Mouse (Mus musculus) heart, adult 9 months (tissue): Measurements from ENCODE around the gene Atl1.

Experiments used
- DNase-seq, 2 experiments: peaks; one replicate each; pipeline ENCODE4 v3.0.0; 2022; ENCODE audit warnings: low spot score in 2 of 2

Atl1 gene

DNA sequence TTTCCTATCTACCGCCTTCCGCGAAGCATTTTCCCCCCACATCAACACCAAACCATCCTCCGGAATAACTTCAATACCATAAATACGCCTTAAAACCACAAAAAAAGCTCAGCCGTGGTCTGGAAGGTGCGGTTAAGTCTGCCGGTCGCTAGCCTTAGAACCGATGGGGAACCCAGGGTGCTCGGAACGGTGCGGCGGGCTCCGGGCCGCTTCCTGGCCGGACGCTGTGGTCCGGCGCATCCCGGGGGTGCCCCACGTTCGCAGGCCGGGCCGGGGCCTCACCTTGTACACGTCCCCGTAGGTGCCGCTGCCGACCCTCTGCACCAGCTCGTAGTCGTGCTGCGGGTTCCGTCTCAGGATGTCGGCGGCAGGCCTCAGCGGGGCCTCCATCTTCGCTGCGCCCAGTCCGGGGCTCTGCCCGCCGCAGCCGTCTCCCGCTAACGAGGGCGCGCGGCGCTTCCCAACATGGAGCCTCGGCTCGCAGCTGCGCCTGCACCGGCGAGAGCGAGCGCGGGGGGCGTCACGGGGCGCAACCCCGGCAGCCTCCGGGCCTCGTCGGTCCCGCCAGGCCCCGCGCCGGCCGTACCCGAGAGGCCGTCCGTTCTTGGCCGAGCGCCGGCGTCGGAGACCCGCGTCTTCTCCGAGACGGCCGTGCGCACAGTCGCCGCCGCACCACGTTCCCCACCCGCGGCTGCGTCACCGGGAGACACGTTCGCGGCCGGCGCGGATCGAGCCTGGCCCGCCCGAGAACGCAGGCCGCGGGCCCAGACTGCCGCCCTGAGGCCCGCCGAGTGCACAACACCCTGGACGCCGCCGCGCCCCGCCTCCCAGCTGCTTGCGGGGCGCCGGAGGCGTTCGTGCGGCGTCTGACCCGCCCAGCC lies at the start of gene Atl1, which contains the start of gene Map4k5:
Atl1 (plus strand) TSS at position 244 of the 881 bp plus-strand sequence.
Map4k5 (minus strand) TSS at position 830 of the 881 bp plus-strand sequence.
- peak; percentile 87 for DNase-seq

DNA sequence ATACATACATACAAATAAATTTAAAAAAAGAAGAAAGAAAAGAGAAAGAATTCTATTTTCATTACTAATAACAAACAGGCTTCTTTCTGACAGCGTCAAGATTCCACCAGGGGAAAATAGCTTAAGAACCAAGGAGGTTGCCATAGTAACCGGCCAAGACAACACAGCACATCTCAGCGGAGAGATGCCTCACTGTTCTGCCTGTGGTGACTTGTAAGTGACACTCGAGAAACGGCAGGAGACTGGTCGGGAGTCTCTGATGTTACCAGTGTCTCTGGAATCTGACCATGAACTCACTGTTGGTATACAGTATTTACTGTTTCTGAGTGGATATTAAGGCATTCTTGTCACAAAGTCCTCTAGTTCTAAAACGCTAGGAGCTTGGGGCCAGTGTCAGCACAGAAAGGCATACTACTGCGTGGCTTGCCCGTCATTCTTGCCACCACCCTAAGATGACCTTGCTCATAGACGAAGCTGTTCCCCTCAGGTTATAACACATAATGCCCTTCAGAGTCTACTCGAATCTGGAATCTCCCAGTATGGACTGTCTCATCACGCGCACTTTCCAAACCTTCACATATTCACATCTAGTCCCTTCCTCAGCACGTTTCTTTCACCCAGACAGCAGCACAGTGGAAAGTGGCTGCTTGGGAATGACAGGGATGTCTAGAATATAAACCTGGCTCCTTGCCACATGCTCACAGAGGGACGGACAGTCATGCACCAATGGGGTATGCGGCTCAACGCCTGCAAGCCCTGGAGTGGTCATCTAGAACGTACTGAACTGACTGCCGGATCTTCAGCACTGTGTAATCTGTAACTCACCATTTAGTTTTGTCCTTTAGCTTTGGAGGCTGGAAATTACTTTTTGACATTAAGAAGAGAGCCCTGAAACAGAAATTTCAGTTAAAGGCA lies 48.6 kb upstream of the Atl1 start:
- DNase-seq, result no peak

DNA sequence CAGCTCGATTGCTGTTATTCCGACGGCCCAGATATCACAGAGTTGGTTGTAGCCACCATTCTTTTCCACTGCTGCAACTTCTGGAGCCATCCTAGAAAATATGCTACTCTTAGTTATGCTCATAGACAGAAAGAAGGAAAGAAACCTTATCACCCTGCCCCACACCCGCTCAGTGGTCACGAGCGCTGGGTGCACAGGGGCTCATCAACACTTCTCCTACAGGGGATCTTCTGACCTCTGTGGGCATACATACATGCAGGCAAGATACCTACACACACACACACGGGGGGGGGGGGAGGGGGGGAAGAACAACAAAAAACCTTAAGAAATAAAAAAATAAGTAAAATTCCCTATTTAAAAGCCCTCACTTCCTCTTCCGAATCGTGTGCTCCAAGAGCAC lies 46.7 kb upstream of the Atl1 start:
- no peak for DNase-seq

DNA sequence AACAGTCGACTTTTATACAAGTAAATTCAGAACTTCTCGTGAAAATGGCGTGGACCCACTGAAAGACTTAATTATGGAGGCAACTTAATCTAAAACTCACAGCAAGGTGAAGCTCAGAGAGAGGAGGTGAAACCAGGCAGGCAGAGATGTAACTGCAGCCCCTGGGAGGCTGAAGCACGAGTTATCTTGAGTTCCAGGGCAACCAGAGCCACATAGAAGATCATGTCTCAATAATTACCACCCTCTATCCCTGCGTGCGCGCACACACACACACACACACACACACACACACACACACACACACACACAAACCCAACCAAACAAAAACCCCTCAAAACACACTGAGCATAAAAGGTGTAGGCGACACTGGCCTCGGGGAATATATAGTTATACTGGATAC lies 45.9 kb upstream of the Atl1 start:
- no peak for DNase-seq

DNA sequence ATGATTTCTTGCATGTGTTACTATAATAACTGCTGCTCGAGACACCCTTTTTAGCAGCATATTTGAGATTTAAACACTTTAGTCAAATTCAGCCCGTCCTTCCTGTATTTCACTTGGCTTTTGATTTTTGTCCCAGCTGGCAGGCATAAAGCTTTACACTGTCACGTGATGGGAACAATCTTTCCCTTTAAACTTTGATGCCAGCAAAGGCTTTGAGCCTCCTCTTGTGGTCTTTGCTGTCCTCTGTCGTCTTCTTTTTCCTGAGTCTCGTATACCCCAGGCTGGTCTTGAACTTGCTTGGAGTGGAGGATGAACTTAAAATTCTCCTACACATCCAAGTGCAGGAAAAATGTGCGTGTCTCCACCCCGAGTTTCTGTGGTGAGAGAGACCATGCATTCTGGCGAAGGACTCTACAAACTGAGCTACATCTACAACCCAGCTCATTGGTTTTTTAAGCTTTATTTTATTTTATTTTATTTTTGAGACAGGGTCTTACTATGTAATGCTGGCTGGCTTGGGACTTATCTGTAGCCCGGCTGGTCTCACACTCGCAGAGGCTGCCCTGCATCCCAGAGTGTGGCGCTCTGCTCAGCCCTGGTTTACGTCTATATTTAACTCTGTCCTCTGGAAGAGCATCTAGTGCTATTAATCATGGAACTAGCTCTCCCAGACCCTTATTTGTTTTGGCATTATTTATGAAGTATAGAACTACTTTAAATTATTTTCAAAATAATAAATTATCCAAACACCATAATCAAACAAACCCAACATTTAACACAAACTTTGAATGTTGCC lies 44.1 kb upstream of the Atl1 start:
- DNase-seq, result no peak

DNA sequence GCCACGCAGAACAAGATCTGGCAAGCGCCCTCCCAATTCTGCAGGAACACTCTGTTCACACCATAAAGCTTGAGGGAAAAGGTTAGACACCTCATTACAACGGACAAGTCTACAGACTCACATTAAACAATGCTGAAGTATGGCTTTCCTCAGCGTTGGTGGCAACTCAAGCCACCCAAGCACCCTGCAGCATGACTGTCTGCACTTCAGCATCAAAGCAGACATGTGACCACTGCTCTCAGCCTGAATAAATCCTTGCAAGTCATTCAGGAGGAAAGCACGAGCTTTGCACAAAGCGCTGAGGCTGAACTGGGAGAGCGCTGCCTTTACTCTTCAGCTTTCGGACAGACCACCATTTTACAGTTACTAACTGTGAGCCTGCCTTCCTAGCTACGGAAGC lies 40.1 kb upstream of the Atl1 start:
- no peak for DNase-seq

DNA sequence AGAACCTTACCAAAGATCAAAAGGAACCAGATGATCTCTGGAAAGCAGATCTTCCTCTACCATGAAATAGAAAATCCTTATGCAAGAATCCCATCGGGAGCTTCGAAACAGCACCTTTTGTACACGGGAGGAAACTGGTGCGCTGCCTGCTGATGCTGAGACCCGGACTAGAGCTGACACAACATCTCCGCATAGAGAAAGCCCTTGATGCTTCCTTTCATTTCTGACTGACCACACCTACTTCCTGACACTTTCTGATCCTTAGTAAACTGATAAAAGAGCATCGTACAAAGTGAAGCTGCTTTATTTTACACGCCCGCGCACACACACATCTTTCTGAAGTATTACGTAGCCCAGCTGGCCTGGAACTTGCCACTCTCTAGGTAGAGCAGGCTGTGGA lies 39.0 kb upstream of the Atl1 start:
- DNase-seq, result no peak

DNA sequence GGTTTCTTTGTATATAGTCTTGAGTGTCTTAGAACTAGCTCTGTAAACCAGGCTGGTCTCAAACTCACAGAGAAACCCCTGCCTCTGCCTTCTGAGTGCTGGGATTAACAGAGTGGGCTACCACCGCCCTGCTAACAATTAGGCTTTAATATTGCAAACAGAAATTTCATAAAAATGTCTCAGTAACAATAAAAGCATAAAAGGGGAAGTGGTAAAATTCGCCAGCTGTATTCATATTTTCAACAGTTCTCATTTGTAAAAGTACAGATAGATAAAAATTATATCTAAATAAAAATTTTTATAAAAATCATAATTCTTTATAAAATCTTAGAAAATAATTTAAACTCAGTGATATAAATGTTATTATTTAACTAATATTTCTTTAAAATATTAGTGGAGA lies 38.5 kb upstream of the Atl1 start:
- DNase-seq, result no peak

DNA sequence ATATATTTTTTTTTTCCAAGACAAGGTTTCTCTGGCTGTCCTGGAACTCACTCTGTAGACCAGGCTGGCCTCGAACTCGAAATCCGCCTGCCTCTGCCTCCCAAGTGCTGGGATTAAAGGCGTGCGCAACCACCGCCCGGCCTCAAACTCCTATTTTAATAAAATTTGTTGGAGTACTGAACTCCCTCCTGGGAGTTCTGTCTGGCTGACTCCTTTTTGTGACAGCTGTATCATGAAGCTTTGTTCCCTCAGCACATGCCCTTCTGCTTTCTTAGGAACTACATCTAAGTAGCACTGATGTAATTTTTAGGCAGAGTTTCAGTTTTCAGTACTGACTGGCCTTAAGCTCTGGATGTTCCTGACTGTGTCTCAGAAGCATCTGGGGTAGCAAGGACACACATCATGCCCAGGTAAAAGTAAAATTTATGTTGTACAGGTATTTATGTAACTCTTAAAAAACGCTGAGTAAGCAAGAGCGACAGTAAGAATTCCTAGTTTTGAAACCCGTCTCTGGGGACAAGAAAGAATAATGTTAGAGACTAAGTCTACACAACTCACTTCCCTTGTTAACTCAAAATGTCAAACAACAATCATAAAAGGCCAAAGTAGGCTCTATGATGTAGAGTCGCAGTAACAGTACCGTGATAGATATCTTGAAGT lies 36.6 kb upstream of the Atl1 start:
- peak in 1 of 2 experiments; percentile 25 for DNase-seq

DNA sequence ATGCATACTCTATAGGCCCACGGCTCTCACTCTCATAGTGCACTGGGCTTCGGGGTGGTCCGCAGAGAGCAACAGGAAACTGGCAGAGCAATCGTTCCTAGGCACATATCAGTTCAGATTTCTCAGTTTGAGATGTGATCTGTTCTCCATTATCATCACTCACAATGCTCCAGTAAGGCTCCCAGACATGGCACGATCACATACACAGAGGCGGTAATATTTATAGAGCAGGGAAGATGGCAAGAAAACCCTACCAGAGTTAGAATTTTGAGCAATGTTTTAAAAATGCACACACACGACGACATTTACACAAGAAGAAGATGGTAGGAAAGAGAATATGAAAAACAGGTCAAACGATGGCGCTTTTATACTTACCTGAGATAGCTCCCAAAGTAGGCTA lies 36.0 kb upstream of the Atl1 start:
- DNase-seq, result no peak

DNA sequence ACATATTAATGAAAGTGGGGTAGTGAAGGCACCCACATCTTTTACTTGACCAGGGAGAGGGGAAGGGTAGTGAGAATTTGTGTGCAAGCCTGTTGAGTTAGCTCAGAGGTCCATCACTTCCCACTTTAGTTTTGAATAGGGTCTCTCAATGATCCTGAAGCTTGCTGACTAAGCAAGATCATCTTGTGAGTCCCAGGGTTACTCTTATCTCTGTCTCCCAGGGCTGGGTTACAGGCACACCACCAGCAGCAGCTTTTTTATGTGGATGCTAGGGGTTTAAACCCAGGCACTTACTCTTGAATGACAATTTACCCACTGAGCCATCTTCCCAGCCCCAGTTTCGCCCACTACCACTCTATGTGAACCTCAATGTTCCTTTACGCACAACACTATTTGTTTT lies 34.8 kb upstream of the Atl1 start:
- no peak for DNase-seq

DNA sequence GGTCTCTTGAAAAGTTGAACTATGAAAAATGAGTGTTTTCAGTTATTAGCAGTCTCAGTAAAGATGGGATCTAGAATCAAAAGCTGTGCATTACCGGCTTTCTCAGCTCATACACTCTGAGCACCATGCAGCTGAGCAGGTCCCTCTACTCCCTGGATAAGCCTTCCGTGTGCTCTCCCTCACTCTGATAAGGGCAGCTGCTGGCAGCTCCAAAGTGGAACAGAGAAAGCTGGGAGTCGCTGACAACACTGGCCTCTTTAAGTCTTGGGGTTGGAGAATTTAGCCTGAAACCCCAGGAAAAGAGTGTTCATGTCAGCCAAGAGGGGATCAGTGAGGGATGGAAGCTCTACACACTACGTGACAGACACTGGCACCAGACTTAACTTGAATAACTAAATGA lies 33.6 kb upstream of the Atl1 start:
- no peak for DNase-seq

DNA sequence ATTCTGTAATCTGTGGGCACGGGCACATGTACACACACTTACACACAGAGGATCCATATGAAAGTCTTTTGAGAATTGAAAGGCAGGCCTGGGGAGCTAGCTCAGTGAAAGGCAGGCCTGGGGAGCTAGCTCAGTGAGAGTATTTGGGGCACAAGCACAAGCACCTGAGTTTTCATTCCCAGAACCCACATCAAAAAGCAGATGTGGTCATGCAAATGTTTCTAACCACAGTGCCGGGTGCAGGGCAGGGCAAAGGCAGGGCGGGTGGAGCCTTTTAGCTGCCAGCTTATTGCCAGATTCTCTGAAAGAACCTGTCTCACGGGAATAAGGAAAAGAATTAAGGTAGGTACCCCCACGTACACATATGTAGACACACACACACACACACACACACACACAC lies 28.9 kb upstream of the Atl1 start:
- DNase-seq, result no peak

DNA sequence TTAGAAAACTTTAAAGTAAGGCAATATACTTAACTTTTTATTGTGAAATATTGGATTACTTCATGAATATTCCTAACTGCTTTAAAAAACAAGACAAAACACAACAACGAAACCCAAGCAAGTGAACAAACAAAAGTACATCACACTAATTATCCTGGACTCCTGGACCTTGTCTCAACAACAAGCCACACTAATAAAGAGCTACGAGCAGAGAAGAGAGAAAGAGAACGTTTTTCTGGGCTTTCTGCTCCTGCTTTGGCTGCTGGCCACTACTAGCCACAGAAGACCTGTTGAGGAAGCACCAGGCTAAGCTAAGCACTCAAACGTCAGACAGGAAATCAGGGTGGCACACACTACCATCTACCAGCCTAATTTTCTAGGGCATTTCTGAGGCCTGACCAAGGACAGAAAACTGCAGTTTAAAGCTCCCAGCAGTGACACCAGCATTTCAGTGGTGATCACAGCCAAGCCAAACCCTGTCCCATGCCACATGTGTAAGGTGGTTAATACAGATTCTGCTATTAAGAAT lies 28.2 kb upstream of the Atl1 start:
- DNase-seq, result no peak

DNA sequence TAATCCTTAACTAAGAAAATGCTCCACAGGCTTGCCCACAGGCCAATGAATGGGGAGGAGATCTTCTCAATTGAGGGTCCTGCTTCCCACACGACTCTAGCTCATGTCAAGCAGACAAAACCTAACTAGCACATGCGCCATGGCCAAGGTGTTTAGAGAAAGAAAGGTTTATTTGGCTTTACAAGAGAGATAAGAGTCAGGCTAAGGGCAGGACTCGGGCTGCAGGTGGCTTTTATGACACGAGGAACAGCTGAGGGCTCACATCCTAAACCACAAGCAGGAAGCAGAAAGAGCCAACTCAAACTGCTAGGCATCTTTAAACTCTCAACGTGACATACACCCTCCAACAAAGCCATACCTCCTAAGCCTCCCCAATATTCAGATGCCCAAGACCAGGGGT lies 25.1 kb upstream of the Atl1 start:
- no peak for DNase-seq

DNA sequence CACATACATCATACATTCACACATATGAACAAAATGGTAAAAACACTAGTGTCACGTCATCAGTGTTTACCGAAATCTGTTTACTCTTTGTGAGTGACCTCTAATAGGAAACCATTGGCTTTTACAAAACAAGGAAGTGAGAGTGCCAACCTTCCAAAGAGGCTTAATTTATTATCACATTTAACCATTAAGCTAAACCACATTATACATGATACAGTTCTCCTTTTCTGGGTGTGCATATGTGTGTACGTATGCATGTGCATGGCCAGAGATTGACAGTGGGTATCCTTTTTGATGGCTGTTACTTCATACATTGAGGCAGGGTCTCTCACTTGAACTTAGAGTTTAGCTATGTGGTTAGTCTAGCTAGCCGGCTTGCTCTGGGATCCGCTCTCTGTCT lies 20.8 kb upstream of the Atl1 start:
- DNase-seq, result no peak

DNA sequence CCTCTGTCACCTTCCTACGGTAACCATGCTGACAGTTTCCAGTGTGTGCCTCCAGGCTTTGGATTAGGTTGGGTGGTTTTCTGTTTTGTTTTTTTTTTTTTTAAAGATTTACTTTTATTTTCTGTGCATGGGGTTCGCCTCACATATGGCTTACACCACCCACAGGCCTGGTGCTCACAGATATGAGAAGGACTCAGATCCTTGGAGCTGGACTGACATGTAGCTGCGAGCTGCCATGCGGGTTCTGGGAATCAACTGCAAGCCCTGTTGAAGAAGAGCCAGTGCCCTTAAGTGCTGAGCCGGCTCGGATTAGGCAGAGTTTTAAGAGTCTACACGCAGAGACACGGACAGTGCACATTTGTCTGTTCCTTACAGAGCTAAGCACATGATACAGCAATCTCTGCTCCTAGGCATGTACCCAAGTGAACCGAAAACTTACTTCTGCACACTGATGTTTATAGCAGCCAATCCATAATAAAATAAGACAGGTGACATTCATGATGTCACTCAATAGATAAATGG lies 14.5 kb upstream of the Atl1 start:
- DNase-seq, result no peak

DNA sequence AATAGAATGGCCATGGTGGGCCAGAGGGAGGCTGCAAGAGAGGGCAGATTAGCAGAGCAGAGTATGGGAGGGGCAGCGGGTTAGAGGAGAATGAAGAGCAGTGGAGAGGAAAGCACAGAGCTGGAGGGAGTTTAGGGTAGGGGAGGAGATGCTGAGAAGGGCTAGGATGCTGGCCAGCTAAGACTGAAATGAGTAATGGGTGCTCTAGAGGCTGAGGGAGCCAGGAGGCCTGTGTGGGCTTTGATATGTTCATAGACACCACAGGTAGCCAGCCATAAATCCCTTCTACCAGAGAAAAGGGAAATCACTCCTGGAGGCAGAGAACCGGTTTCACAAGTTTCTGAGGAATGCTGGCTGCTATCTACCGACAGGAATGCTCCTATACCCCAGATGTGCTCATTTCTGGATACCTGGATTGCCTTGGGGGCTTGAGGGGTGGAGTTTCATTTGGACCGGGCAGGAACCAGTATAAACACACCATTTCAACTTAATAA lies 13.2 kb upstream of the Atl1 start:
- no peak for DNase-seq

DNA sequence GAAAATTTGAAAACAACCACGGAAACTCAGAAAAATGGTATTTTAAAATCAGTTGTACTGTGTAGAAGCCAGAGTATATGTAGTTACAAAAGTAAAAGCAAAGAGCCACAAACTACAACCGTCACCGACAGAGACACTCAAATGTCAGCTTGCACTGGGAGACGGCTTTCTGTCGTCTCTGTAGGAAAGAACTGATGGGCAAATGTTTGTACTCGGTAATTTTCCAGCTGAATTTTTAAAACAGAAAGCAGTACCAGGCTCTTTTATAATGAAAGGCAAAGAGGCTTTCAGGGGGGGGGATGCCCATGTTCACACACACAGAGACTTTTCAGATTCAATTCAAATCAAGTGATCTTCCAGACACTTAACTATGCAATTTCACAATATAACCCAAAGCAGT lies 12.7 kb upstream of the Atl1 start:
- DNase-seq, result no peak

DNA sequence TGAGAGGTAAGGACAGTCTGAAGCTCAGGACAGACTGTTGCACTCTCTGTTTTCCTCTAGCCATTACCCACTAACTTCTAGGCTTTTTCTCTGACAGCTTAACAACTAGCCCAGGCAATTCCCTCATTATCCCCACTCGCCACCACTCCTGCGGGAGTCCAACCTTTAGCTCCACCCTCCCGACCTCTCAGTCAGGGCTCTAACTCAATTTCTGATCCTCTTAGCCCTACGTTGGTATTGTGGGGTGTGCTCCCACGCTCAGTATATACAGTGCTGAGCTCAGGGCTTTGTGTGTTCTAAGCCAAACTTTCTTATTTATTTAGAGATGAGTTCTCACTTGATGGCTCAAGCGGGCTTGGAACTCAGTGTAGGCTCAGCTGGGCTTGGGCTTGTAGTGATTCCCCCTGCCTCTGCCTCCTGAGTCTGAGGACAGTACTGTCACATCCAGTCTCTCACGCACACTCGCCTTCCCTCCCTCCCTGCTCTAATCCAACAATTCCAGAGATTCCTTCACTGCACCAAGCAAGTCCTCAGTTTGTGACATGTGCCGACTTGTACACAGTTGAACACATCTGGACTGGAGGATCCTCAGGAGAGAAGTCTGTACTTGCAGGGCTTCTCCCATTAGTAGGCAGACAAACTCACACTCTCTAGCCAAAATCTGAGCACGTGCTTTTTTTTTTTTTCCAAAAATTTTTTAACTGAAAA lies 11.1 kb upstream of the Atl1 start:
- DNase-seq, result no peak
